Mouse (Mus musculus) MEL (cell line): ENCODE data around the gene Gm12184. TPM values are rescaled to one million over a fixed set of nuclear protein-coding genes. Genes with fewer than 3 reads are reported as not detected.
A peak's percentile ranks its signal among the peaks of the same experiment; 100 is the strongest.

Experiments used
- DNase-seq: peaks from one replicate; pipeline ENCODE4 v3.0.0; 2011; ENCODE audit warnings: low read depth, low spot score
- H3K27ac ChIP-seq: 2 replicates; pipeline ENCODE4 v1.5.1; 2012; ENCODE audit warnings: low read depth, mild to moderate bottlenecking, control low read depth, low read length, moderate library complexity; ENCODE audit not compliant: control insufficient read depth
- H3K27me3 ChIP-seq, 2 experiments: fragments of 150-350 bp in 1 of 2; sonication (generic) in 1 of 2; 2 replicates each; pipeline ENCODE4 v1.6.1; 2012; ENCODE audit warnings: low read length in 2 of 2, mild to moderate bottlenecking in 2 of 2, improper control_type of control experiment in 1 of 2, moderate library complexity in 1 of 2; ENCODE audit not compliant: insufficient read depth in 2 of 2, control insufficient read depth in 1 of 2
- H3K36me3 ChIP-seq, 2 experiments: 2 replicates each; pipeline ENCODE4 v1.6.1; 2012 to 2014; ENCODE audit warnings: low read length in 2 of 2, improper control_type of control experiment in 1 of 2, inconsistent platforms in 1 of 2, mild to moderate bottlenecking in 1 of 2; ENCODE audit not compliant: insufficient read depth in 2 of 2, control insufficient read depth in 1 of 2
- H3K4me1 ChIP-seq, 2 experiments: fragments of 150-350 bp in 1 of 2; sonication (generic) in 1 of 2; 2 replicates each; pipeline ENCODE4 v1.6.1; 2012; ENCODE audit warnings: low read length in 2 of 2, improper control_type of control experiment in 1 of 2, mild to moderate bottlenecking in 1 of 2; ENCODE audit not compliant: insufficient read depth in 2 of 2, control insufficient read depth in 1 of 2
- H3K4me3 ChIP-seq, 2 experiments: fragments of 150-350 bp in 1 of 2; sonication (generic) in 1 of 2; 2 replicates each; pipeline ENCODE4 v1.5.1; 2012; ENCODE audit warnings: low read depth in 2 of 2, low read length in 2 of 2, mild to moderate bottlenecking in 2 of 2, moderate library complexity in 2 of 2, control low read depth in 1 of 2, improper control_type of control experiment in 1 of 2; ENCODE audit not compliant: control insufficient read depth in 1 of 2, insufficient read depth in 1 of 2
- H3K79me2 ChIP-seq: 2 replicates; pipeline ENCODE4 v1.6.1; 2012; ENCODE audit warnings: mild to moderate bottlenecking, low read length, moderate library complexity; ENCODE audit not compliant: control insufficient read depth, poor library complexity, insufficient read depth
- H3K9ac ChIP-seq: 2 replicates; pipeline ENCODE4 v1.6.1; 2012; ENCODE audit warnings: low read depth, mild to moderate bottlenecking, control low read depth, low read length, moderate library complexity; ENCODE audit not compliant: control insufficient read depth, poor library complexity, severe bottlenecking
- H3K9me3 ChIP-seq: fragments of 150-350 bp; sonication (generic); replicated peaks from 2 replicates; pipeline ENCODE4 v1.6.1; 2012; ENCODE audit warnings: mild to moderate bottlenecking, low read length, improper control_type of control experiment, moderate library complexity; ENCODE audit not compliant: insufficient read depth
- BHLHE40 ChIP-seq: IDR thresholded peaks from 2 replicates; pipeline ENCODE4 v1.6.1; 2012; ENCODE audit warnings: low read depth, mild to moderate bottlenecking, inconsistent platforms, low read length, improper control_type of control experiment, borderline replicate concordance
- CHD1 ChIP-seq: IDR thresholded peaks from 2 replicates; pipeline ENCODE4 v1.6.1; 2012; ENCODE audit warnings: low read depth, mild to moderate bottlenecking, inconsistent platforms, low read length, improper control_type of control experiment
- CHD2 ChIP-seq: IDR thresholded peaks from 2 replicates; pipeline ENCODE4 v1.6.1; 2011; ENCODE audit warnings: low read length, improper control_type of control experiment
- CTCF ChIP-seq, 3 experiments: IDR thresholded peaks in 2 of 3; conservative IDR thresholded peaks in 1 of 3; 2 replicates each; pipeline ENCODE4 v1.5.1; 2011 to 2012; ENCODE audit warnings: low read length in 3 of 3, low read depth in 2 of 3, mild to moderate bottlenecking in 2 of 3, improper control_type of control experiment in 1 of 3, inconsistent platforms in 1 of 3, mixed read lengths in 1 of 3, moderate library complexity in 1 of 3; ENCODE audit not compliant: control insufficient read depth in 1 of 3, insufficient read depth in 1 of 3, poor library complexity in 1 of 3, severe bottlenecking in 1 of 3
- E2F4 ChIP-seq: IDR thresholded peaks from 2 replicates; pipeline ENCODE4 v1.6.1; 2011; ENCODE audit warnings: low read depth, low read length, improper control_type of control experiment, borderline replicate concordance
- ELF1 ChIP-seq: IDR thresholded peaks from 2 replicates; pipeline ENCODE4 v1.6.1; 2014; ENCODE audit warnings: low read depth, mild to moderate bottlenecking, inconsistent platforms, low read length, improper control_type of control experiment, moderate library complexity
- EP300 ChIP-seq, 2 experiments: IDR thresholded peaks; 2 replicates each; pipeline ENCODE4 v1.6.1; 2011; ENCODE audit warnings: improper control_type of control experiment in 2 of 2, low read length in 2 of 2, low read depth in 1 of 2, mild to moderate bottlenecking in 1 of 2
- ETS1 ChIP-seq: IDR thresholded peaks from 2 replicates; pipeline ENCODE4 v1.6.1; 2012; ENCODE audit warnings: low read depth, mild to moderate bottlenecking, inconsistent platforms, low read length, improper control_type of control experiment, moderate library complexity
- HCFC1 ChIP-seq: IDR thresholded peaks from 2 replicates; pipeline ENCODE4 v1.6.1; 2012; ENCODE audit warnings: low read depth, mild to moderate bottlenecking, inconsistent platforms, low read length, improper control_type of control experiment, moderate library complexity
- KAT2A ChIP-seq: conservative IDR thresholded peaks from 2 replicates; pipeline ENCODE4 v1.6.1; 2012; ENCODE audit warnings: low read depth, low read length, improper control_type of control experiment, inconsistent platforms
- MAFK ChIP-seq: IDR thresholded peaks from 2 replicates; pipeline ENCODE4 v1.6.1; 2011; ENCODE audit warnings: low read depth, mild to moderate bottlenecking, low read length, improper control_type of control experiment, borderline replicate concordance
- MAZ ChIP-seq: IDR thresholded peaks from 2 replicates; pipeline ENCODE4 v1.6.1; 2012; ENCODE audit warnings: low read depth, mild to moderate bottlenecking, inconsistent platforms, low read length, improper control_type of control experiment
- NELFE ChIP-seq: IDR thresholded peaks from 2 replicates; pipeline ENCODE4 v1.6.1; 2011; ENCODE audit warnings: low read depth, low read length, improper control_type of control experiment
- NRF1 ChIP-seq: IDR thresholded peaks from 2 replicates; pipeline ENCODE4 v1.6.1; 2014; ENCODE audit warnings: low read depth, mild to moderate bottlenecking, inconsistent platforms, low read length, improper control_type of control experiment, moderate library complexity; ENCODE audit not compliant: poor library complexity, insufficient read depth, severe bottlenecking
- POLR2A ChIP-seq, 2 experiments: IDR thresholded peaks; 2 replicates each; pipeline ENCODE4 v1.6.1; 2011 to 2012; ENCODE audit warnings: low read length in 2 of 2, mild to moderate bottlenecking in 2 of 2, control low read depth in 1 of 2, improper control_type of control experiment in 1 of 2, low read depth in 1 of 2, moderate library complexity in 1 of 2; ENCODE audit not compliant: control insufficient read depth in 1 of 2, insufficient read depth in 1 of 2, poor library complexity in 1 of 2
- RAD21 ChIP-seq: IDR thresholded peaks from 2 replicates; pipeline ENCODE4 v1.6.1; 2011; ENCODE audit warnings: mild to moderate bottlenecking, low read depth, low read length, improper control_type of control experiment
- RCOR1 ChIP-seq: IDR thresholded peaks from 2 replicates; pipeline ENCODE4 v1.6.1; 2012; ENCODE audit warnings: low read depth, mild to moderate bottlenecking, inconsistent platforms, low read length, improper control_type of control experiment
- SMC3 ChIP-seq: IDR thresholded peaks from 2 replicates; pipeline ENCODE4 v1.6.1; 2011; ENCODE audit warnings: low read depth, low read length, improper control_type of control experiment
- TAL1 ChIP-seq: IDR thresholded peaks from 2 replicates; pipeline ENCODE4 v1.6.1; 2012; ENCODE audit warnings: mild to moderate bottlenecking, inconsistent platforms, low read length, moderate library complexity, mixed read lengths
- TBP ChIP-seq: IDR thresholded peaks from 2 replicates; pipeline ENCODE4 v1.8.0; 2011; ENCODE audit warnings: low read depth, low read length, improper control_type of control experiment
- ZKSCAN1 ChIP-seq: IDR thresholded peaks from 2 replicates; pipeline ENCODE4 v1.6.1; 2012; ENCODE audit warnings: low read depth, mild to moderate bottlenecking, inconsistent platforms, low read length, improper control_type of control experiment, moderate library complexity
- ZMIZ1 ChIP-seq: IDR thresholded peaks from 2 replicates; pipeline ENCODE4 v1.6.1; 2012; ENCODE audit warnings: low read depth, mild to moderate bottlenecking, inconsistent platforms, low read length, improper control_type of control experiment, moderate library complexity
- ZNF384 ChIP-seq: IDR thresholded peaks from 2 replicates; pipeline ENCODE4 v1.6.1; 2012; ENCODE audit warnings: low read depth, mild to moderate bottlenecking, inconsistent platforms, low read length, improper control_type of control experiment
- polyA plus RNA-seq, 2 experiments: library from polyadenylated mRNA; stranded (reverse) in 1 of 2; unstranded in 1 of 2; fragments of >175 nt in 1 of 2; fragments of >200 nt in 1 of 2; gene quantifications; 2 replicates each; pipeline versions ENCODE4 v1.2.1 to v1.2.4; 2012; ENCODE audit warnings: low replicate concordance in 2 of 2, low read depth in 1 of 2; ENCODE audit not compliant: insufficient read length in 2 of 2, insufficient read depth in 1 of 2, missing spikeins in 1 of 2
- total RNA-seq: library from RNA; depleted of rRNA; stranded (reverse); fragments of 300-350 nt; gene quantifications from 2 replicates; pipeline ENCODE4 v1.2.3, GENCODE M21; 2012

Gene Gm12184
- total and polyA plus RNA-seq, 3 experiments: 10.9 to 15.3 TPM; not detected in 1

GRCm38 (mm10) chr11:48787455-48788211 lies 38.8 kb downstream of the Gm12184 start (continued):
- TF ChIP-seq POLR2A (IDR thresholded peaks at IDR 0.05; ENCODE audit: control insufficient read depth in 1 of 2, insufficient read depth in 1 of 2, low read depth in 1 of 2, low read length in 2 of 2, poor library complexity in 1 of 2) (peak in 1 of 2 experiments; percentile 70; a peak in 2 of 4 replicates), BHLHE40 (0 out of 2 replicates have a peak, but pooled peaks have one; percentile 2), NRF1 (no peak), SMC3 (no peak), MAFK (no peak), MAZ (no peak; the same call in 1 of the 2 replicates), E2F4 (no peak), TBP (peak; percentile 96), ETS1 (peak; percentile 79), ELF1 (peak; percentile 95), ZNF384 (0 out of 2 replicates have a peak, but pooled peaks have one; percentile 10), NELFE (peak; percentile 59), TAL1 (no peak), RAD21 (no peak), EP300 (IDR thresholded peaks at IDR 0.05; ENCODE audit: low read depth in 1 of 2, low read length in 2 of 2) (no peak; a peak in 1 of 4 replicates), CHD1 (no peak), CTCF (IDR thresholded peaks at IDR 0.05 in 2 of 3, conservative IDR thresholded peaks at IDR 0.05 in 1 of 3; ENCODE audit: control insufficient read depth in 1 of 3, insufficient read depth in 1 of 3, low read depth in 2 of 3, low read length in 3 of 3, poor library complexity in 1 of 3, severe bottlenecking in 1 of 3) (no peak), ZMIZ1 (no peak), HCFC1 (peak; percentile 80), ZKSCAN1 (0 out of 2 replicates have a peak, but pooled peaks have one; percentile 76), CHD2 (no peak), KAT2A (no peak; the same call in 1 of the 2 replicates), RCOR1 (no peak)

- DNase-seq: peak; percentile 68
- no peak for TF ChIP-seq TAL1
- TF ChIP-seq CTCF (IDR thresholded peaks at IDR 0.05 in 2 of 3, conservative IDR thresholded peaks at IDR 0.05 in 1 of 3; ENCODE audit: control insufficient read depth in 1 of 3, insufficient read depth in 1 of 3, low read depth in 2 of 3, low read length in 3 of 3, poor library complexity in 1 of 3, severe bottlenecking in 1 of 3): peak; percentile 9 to 39 (median 38); a peak in 5 of 6 replicates
Observed at GRCm38 (mm10) chr11:48782243-48782642, 44.2 kb downstream of the Gm12184 start.

More at GRCm38 (mm10) chr11:48782243-48782642, 44.2 kb downstream of the Gm12184 start:
- H3K4me1 ChIP-seq: peaks cover 0 to 9% of the 10 kb centered on the region in 2 experiments; a peak in 2 of 4 replicates
- no peak overlapping the region for H3K4me3 ChIP-seq
- H3K9ac ChIP-seq: no peak overlapping the region
- H3K27ac ChIP-seq: no peak overlapping the region
- no peaks in the 10 kb centered on the region for H3K9me3 ChIP-seq
- H3K27me3 ChIP-seq: no peaks in the 10 kb centered on the region
- H3K36me3 ChIP-seq: 0 out of 4 replicates have a peak, but pooled peaks cover 0 to 2% of the 10 kb centered on the region in 2 experiments
- H3K79me2 ChIP-seq: no peaks in the 10 kb centered on the region
